ENCODE assay signal across 8 mouse cellular contexts in the genomic region with DNA sequence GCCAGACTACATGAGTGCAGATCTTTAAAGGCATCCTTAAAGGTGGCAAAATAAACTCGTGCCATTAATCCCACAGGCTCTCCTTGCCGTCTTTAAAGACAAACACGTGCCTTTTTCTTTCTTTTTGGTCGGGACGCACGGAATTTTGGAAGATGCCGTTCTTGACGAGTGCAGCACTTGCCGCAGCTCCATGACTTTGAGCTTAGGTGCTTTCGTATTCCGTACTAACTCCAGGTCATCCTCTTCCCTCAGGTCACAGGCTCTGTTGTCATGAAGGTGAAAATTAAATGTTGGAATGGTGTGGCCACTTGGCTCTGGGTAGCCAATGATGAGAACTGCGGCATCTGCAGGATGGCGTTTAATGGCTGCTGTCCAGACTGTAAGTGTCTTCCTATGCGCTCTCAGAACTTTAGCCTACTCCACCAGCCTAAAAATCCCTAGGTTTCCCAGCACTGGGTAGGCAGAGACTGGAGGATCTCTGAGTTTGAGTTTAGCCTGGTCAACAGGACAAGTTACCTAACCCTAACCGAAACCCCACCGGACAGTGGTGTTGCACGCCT. TPM values are rescaled to one million over a fixed set of nuclear protein-coding genes. Genes with fewer than 3 reads are reported as not detected.
DNase-seq lines count a peak whose midpoint lies in the region; ATAC-seq lines count a peak whose summit lies in the region.

No protein-coding gene starts in this region.

- H3K36me3 ChIP-seq in kidney, embryonic 14.5 days (ENCODE audit: control insufficient read depth, insufficient read depth, low read length): peaks cover 61% of the 10 kb centered on the region
- peaks cover 52% of the 10 kb centered on the region for H3K36me3 ChIP-seq in hindbrain, embryonic 12.5 days
- H3K36me3 ChIP-seq in midbrain, embryonic 14.5 days (ENCODE audit: control insufficient read depth, insufficient read depth, low read length): peaks cover 54% of the 10 kb centered on the region

- no peaks in the 10 kb centered on the region for H3K9me3 ChIP-seq in kidney, embryonic 14.5 days (ENCODE audit: control insufficient read depth, low read length)
- no peaks in the 10 kb centered on the region for H3K9me3 ChIP-seq in hindbrain, embryonic 12.5 days (replicated peaks)
- H3K9me3 ChIP-seq in midbrain, embryonic 14.5 days (ENCODE audit: control insufficient read depth, low read length): no peaks in the 10 kb centered on the region

- H3K9ac ChIP-seq in kidney, embryonic 14.5 days (ENCODE audit: low read depth, low read length): peak overlapping the region; percentile 100
- H3K9ac ChIP-seq in hindbrain, embryonic 12.5 days: peak overlapping the region; percentile 93
- peak overlapping the region; percentile 97; the same call in 1 of the 2 replicates for H3K9ac ChIP-seq in midbrain, embryonic 14.5 days (replicated peaks; ENCODE audit: low read length)

- WGBS in kidney, embryonic 14.5 days: 44% methylated on average over 17 of the region's 17 CpGs
- 44% methylated on average over 17 of the region's 17 CpGs for WGBS in hindbrain, embryonic 12.5 days
- WGBS in midbrain, embryonic 14.5 days: 54% methylated on average over 17 of the region's 17 CpGs

- no peak for DNase-seq in kidney, adult 9 months
- DNase-seq in midbrain, embryonic 14.5 days: no peak
- DNase-seq in spleen, postnatal 14 days (ENCODE audit: low spot score in 2 of 2): no peak
- no peak for DNase-seq in T-cell, adult 2 months (ENCODE audit: low spot score)
- no peak for DNase-seq in left cerebral cortex, adult 8-10 months (ENCODE audit: low spot score in 2 of 2)

- ATAC-seq in kidney, embryonic 14.5 days (ENCODE audit: low FRiP score, low TSS enrichment): no peak
- ATAC-seq in hindbrain, embryonic 12.5 days (ENCODE audit: low FRiP score): no peak
- ATAC-seq in midbrain, embryonic 14.5 days (ENCODE audit: low FRiP score, low TSS enrichment): no peak

- H3K27me3 ChIP-seq in kidney, embryonic 14.5 days (ENCODE audit: control insufficient read depth, insufficient read depth, low read length): no peaks in the 10 kb centered on the region
- no peaks in the 10 kb centered on the region for H3K27me3 ChIP-seq in hindbrain, embryonic 12.5 days
- H3K27me3 ChIP-seq in midbrain, embryonic 14.5 days (ENCODE audit: control insufficient read depth, insufficient read depth, low read length): no peaks in the 10 kb centered on the region

- peak overlapping the region; percentile 99 for H3K4me3 ChIP-seq in kidney, embryonic 14.5 days (ENCODE audit: low read length)
- peak overlapping the region; percentile 74 for H3K4me3 ChIP-seq in brown adipose tissue, adult 24 weeks (ENCODE audit: insufficient read depth, low read depth, low read length)
- H3K4me3 ChIP-seq in hindbrain, embryonic 12.5 days: peak overlapping the region; percentile 83
- peak overlapping the region; percentile 98 for H3K4me3 ChIP-seq in midbrain, embryonic 14.5 days (replicated peaks; ENCODE audit: low read depth, low read length)

- peak overlapping the region; percentile 87 for H3K27ac ChIP-seq in kidney, embryonic 14.5 days (ENCODE audit: low read depth, low read length)
- H3K27ac ChIP-seq in brown adipose tissue, adult 24 weeks (replicated peaks; ENCODE audit: low read depth, low read length): peak overlapping the region; percentile 68
- peak overlapping the region; percentile 91 for H3K27ac ChIP-seq in hindbrain, embryonic 12.5 days
- no peak overlapping the region for H3K27ac ChIP-seq in midbrain, embryonic 14.5 days (replicated peaks; ENCODE audit: low read depth, low read length)

- peaks cover 22% of the 10 kb centered on the region for H3K4me1 ChIP-seq in kidney, embryonic 14.5 days (ENCODE audit: control insufficient read depth, insufficient read depth, low read length)
- H3K4me1 ChIP-seq in brown adipose tissue, adult 24 weeks (ENCODE audit: control insufficient read depth, insufficient read depth, insufficient read length, low read length): peaks cover 10% of the 10 kb centered on the region
- H3K4me1 ChIP-seq in hindbrain, embryonic 12.5 days: peaks cover 21% of the 10 kb centered on the region
- peaks cover 17% of the 10 kb centered on the region for H3K4me1 ChIP-seq in midbrain, embryonic 14.5 days (ENCODE audit: control insufficient read depth, insufficient read depth, low read length)

- H3K4me2 ChIP-seq in kidney, embryonic 14.5 days (replicated peaks; ENCODE audit: low read depth, low read length): peak overlapping the region; percentile 80
- H3K4me2 ChIP-seq in hindbrain, embryonic 12.5 days (replicated peaks): peak overlapping the region; percentile 96
- peak overlapping the region; percentile 96 for H3K4me2 ChIP-seq in midbrain, embryonic 14.5 days (ENCODE audit: low read length)

RNA-seq across cellular contexts. Expression of gene Anapc11, which starts 0.8 kb away (rescaled TPM):
- 212 and 242 TPM in 2 replicates for polyA plus RNA-seq in kidney, embryonic 14.5 days (2014; fragmentation: Nextera tagmentation; extraction: Ambion mirVana)
- 54.9 and 59.1 TPM in 2 replicates for polyA plus RNA-seq in brown adipose tissue, adult 24 weeks (2012; ENCODE audit: insufficient read depth, insufficient read length, missing spikeins)
- polyA plus RNA-seq in hindbrain, embryonic 12.5 days (2016; fragmentation: Nextera tagmentation; extraction: Ambion mirVana): 153 and 170 TPM in 2 replicates
- 210 and 266 TPM in 2 replicates for polyA plus RNA-seq in midbrain, embryonic 14.5 days (2014; fragmentation: Nextera tagmentation; extraction: Ambion mirVana)
- total RNA-seq in left cerebral cortex, adult 8-10 months (2022): 100 to 1,000 TPM in 2 of 4 experiments, 10 to 100 TPM in 2; 98.1 to 101 (median 99.4) TPM

RNA-seq across cellular contexts. Expression of gene Alyref, which starts 0.9 kb away (rescaled TPM):
- polyA plus RNA-seq in kidney, embryonic 14.5 days (2014; fragmentation: Nextera tagmentation; extraction: Ambion mirVana): 594 and 799 TPM in 2 replicates
- polyA plus RNA-seq in brown adipose tissue, adult 24 weeks (2012; ENCODE audit: insufficient read depth, insufficient read length, missing spikeins): 49.2 and 58.8 TPM in 2 replicates
- polyA plus RNA-seq in hindbrain, embryonic 12.5 days (2016; fragmentation: Nextera tagmentation; extraction: Ambion mirVana): 539 and 588 TPM in 2 replicates
- 277 and 282 TPM in 2 replicates for polyA plus RNA-seq in midbrain, embryonic 14.5 days (2014; fragmentation: Nextera tagmentation; extraction: Ambion mirVana)
- 10 to 100 TPM; 47.7 to 64.6 (median 51.9) TPM for total RNA-seq in left cerebral cortex, adult 8-10 months (2022)

RNA-seq across cellular contexts. Expression of gene Npb, which starts 9.2 kb away (rescaled TPM):
- polyA plus RNA-seq in kidney, embryonic 14.5 days (2014; fragmentation: Nextera tagmentation; extraction: Ambion mirVana): 14.8 and 19.5 TPM in 2 replicates
- not detected in 2 replicates for polyA plus RNA-seq in brown adipose tissue, adult 24 weeks (2012; ENCODE audit: insufficient read depth, insufficient read length, missing spikeins)
- 1.0 and 1.3 TPM in 2 replicates for polyA plus RNA-seq in hindbrain, embryonic 12.5 days (2016; fragmentation: Nextera tagmentation; extraction: Ambion mirVana)
- 0.77 and 0.82 TPM in 2 replicates for polyA plus RNA-seq in midbrain, embryonic 14.5 days (2014; fragmentation: Nextera tagmentation; extraction: Ambion mirVana)
- 1 to 10 TPM in 2 of 4 experiments, not detected in 2; 1.1 to 1.8 TPM for total RNA-seq in left cerebral cortex, adult 8-10 months (2022)

RNA-seq across cellular contexts. Expression of gene Arhgdia, which starts 17.6 kb away (rescaled TPM):
- 454 and 612 TPM in 2 replicates for polyA plus RNA-seq in kidney, embryonic 14.5 days (2014; fragmentation: Nextera tagmentation; extraction: Ambion mirVana)
- polyA plus RNA-seq in brown adipose tissue, adult 24 weeks (2012; ENCODE audit: insufficient read depth, insufficient read length, missing spikeins): 117 and 146 TPM in 2 replicates
- polyA plus RNA-seq in hindbrain, embryonic 12.5 days (2016; fragmentation: Nextera tagmentation; extraction: Ambion mirVana): 548 TPM in 2 replicates
- polyA plus RNA-seq in midbrain, embryonic 14.5 days (2014; fragmentation: Nextera tagmentation; extraction: Ambion mirVana): 353 and 438 TPM in 2 replicates
- 100 to 1,000 TPM; 307 to 323 (median 320) TPM for total RNA-seq in left cerebral cortex, adult 8-10 months (2022)

RNA-seq across cellular contexts. Expression of gene Pcyt2, which starts 18.7 kb away (rescaled TPM):
- polyA plus RNA-seq in kidney, embryonic 14.5 days (2014; fragmentation: Nextera tagmentation; extraction: Ambion mirVana): 82.7 and 83.5 TPM in 2 replicates
- 104 and 131 TPM in 2 replicates for polyA plus RNA-seq in brown adipose tissue, adult 24 weeks (2012; ENCODE audit: insufficient read depth, insufficient read length, missing spikeins)
- 145 and 148 TPM in 2 replicates for polyA plus RNA-seq in hindbrain, embryonic 12.5 days (2016; fragmentation: Nextera tagmentation; extraction: Ambion mirVana)
- polyA plus RNA-seq in midbrain, embryonic 14.5 days (2014; fragmentation: Nextera tagmentation; extraction: Ambion mirVana): 148 and 181 TPM in 2 replicates
- total RNA-seq in left cerebral cortex, adult 8-10 months (2022): 100 to 1,000 TPM; 109 to 140 (median 124) TPM
